Mouse (Mus musculus) forelimb bud, embryonic 11.5 days (tissue): ENCODE measurements at regions not wholly inside any gene's neighbourhood (a gene's known extent, or its start where the extent isn't known, plus 50 kb on each side); places are given as distances from the start of the nearest gene placed in this dataset.
A peak's percentile ranks its signal among the peaks of the same experiment; 100 is the strongest.

ENCODE experiments used
- DNase-seq: peaks from one replicate; pipeline ENCODE4 v3.0.0-alpha.2; 2012; ENCODE audit warnings: low read depth, low spot score

DNA sequence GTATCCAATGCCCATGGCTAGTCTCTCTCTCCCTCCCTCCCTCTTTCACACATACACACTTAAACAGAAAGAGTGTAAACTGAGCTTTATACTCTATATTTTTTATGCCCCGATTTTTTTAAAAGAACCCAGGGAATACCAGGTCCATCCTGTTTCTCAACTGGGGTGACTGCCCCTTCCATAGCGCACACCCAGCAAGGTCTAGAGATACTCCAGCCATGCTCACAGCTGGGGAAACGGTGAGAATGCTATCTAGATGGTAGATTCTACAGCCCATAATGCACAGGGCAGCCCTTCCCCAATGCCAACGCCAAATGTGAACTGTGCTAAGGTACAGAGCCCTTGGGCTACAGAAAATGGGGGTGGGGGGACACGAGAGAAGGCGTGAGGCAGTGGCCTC is 51.2 kb upstream of the Tln2 start:
- no peak for DNase-seq

DNA sequence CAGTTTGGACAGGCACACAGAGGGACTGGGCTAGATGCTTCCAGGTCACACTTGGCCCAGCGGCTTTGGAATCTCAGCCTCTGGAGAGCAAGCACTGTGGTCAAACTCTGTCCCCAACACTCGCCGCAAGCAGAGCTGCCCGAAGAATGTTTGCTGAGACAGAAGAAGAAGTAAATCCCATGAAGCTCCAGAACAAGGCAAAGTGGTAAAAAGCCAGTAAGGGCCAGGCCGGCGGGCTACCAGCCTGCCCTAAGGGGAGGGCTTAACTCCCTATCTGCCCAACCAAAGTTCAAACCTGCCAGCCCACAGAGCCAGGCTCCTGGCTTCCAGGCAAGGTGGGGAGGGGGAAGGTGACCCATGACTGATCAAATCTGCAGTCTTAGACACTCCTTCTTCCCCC is 52.2 kb upstream of the Tln2 start:
- no peak for DNase-seq

DNA sequence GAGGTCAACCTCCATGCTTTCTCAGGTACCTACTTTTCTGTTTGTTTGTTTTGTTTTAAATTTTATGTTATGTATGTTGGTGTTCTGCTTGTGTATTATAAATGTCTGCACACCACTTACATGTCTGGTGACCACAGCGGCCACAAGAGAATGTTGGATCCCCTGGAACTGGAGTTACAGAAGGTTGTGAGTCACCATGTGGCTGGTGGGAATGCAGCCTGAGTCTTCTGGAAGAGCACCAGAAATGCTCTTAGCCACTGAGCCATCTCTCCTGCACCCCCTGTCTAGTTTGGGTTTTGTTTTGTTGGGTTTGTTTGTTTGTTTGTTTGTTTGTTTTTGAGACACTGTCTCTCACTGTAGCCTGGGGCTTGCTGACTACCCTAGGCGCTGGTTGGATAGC is 52.6 kb upstream of the Tln2 start:
- no peak for DNase-seq

DNA sequence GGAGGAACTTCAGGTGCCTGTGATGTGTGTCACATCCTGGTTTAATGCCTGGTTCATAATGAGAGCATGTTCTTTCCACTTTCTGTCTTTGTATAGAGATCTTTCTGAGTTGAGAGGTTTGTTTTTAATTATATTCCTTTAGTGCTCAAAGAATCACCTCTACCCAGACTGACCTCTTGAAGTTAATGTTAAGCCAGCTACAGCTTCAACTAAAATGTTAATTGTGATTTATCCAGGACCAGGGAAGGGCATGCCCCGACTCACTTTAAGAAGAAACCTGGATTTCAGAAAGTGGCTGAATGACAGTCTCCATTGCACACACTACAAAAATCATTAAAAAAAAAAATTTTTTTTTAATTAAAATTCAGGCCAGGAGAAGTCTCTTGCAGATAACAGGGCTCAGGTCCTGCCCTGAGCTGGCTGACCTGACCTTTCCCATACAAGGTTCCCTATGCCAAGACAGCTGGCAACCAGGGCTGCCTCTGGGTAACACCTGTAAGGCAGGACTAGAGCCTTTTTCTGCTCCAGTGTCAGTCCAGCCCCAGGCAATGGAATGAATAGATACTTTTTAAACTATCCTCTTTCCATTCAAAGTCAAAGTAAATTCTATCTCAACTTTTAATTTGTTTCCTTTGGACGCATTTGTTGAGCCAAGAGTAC is 54.7 kb upstream of the Tln2 start:
- no peak for DNase-seq

DNA sequence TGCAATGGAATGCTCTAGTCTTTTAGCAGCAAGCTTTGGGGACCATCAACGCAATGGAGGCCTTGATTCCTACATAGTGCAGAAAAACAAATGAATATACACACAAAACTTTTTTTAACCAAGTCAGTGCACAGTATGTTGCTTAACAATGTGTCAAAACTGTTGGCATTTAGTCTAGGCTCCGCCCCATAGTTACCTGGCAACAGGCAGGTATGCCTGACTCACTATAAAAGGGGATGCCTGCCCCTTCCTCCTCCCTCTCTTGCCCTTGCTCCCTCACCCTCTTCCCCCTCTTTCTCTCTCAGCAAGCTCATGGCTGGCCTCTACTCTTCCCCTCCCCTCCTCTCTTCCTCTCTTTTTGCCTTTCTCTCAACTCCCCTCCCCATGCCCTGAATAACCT is 56.7 kb upstream of the Tln2 start:
- DNase-seq = no peak

DNA sequence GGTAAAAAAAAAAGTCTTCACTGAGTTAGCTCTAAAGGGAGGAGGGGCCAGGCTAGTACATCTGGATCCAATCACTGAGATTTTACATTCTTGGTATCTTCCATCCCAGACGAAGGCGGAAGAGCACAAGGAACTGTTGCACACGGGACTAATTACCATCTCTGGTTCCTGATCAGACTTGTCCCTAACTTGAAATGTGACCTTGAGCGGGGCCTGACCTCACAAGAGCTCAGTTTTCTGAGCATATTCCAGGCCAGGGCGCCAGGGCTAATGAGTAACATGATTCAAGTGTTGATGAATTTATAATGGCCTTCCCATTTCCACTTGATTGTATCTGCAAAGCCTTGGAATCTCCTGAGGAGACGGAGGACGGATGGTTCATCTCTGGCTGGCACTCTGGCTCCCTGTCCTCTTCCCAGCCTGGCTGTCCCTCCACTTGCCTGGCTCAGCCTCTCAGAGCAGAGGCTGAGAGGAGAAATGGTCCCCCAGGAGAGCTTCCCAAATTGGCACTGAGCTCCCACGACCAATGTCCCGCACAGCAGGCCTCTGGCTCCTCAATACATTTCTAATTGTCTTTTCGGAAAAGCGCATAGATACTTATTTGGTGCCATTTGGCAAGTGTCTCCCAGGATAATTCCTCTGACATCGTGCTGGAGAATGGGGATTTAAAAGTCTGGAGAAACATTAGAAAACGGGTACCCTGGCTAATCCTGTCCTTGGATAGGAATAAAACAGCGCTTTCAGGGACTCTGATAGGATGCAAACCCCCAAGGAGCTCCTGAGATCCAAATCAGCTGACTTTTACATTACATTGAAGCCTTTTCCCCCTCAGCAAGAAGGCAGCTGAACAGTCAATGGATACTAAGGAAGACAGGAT is 58.1 kb upstream of the Tln2 start:
- DNase-seq = peak; percentile 70

DNA sequence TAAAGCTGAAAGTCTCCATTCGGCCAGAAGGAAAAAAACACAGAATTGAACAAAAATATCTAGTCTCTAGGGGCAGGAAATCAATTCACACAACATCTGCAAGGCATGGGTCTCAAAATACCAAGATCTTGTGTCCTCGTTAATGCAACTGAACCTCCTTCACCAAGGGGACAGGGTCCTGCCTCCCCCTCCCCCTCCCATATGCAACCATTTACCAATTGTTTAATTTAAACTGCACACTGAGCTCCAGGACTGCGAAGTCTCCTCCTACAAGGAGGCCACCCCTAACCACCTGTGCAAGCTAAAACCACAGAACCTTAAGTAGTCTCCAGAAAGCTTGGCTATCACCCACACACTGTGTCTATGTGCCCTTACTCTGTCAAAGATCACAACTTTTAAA is 61.4 kb upstream of the Tln2 start:
- no peak for DNase-seq

DNA sequence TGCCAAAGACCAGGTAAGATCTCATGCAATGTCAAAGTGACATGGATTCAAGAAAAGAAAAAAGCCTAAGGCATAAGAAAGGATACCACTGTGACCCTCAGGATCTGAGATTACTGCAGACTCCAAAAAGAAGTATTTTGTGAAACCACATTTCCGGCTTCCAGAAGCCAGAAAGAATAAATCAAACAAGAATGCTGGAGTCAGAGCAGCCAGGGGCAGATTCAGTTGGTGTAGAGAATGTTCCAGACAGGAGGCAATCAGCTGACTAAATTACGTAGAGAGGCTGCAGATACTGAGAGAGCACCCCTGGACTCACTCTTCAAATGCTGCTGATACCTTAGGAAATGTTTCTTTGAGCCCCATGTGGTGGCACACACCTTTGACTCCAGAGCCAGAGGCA is 67.7 kb upstream of the Tln2 start:
- no peak for DNase-seq

DNA sequence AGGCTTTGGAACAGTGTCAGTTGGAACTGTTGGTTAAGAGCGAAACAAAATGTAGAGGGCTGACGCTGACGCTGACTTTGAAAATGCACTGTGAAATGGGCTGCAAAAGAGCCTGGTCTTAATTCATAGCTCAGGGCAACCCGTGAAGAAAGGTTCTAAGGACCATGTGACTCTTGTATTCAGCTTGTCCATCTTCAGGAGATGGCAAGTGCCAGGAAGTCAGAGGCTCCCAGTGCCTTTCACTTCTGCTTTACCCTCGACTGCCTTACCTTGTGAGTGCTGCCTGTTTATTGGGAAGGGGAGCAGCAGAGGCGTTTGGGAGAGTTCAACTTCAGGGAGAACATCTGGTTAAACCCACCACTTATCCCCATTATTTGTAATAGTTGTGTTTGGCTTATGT is 70.1 kb upstream of the Tln2 start:
- no peak for DNase-seq

DNA sequence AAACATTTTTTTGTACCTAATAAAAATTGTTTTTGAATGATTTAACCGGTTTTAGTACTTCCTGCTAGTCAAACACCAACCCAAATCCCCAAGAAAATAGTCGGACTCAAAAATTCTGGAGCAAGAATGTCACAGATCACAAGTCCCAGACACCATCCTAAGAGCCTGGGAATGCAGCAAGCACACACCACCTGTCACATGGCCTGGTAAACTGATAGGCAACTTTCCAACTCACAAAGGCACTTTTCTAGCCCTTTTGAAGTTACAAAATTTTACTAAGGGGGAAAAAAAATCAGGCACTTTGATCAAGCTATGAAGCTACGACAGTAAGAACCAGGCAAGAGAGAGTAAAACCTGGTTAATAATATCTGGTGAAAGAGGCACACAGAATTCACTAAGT is 70.7 kb upstream of the Tln2 start:
- no peak for DNase-seq

DNA sequence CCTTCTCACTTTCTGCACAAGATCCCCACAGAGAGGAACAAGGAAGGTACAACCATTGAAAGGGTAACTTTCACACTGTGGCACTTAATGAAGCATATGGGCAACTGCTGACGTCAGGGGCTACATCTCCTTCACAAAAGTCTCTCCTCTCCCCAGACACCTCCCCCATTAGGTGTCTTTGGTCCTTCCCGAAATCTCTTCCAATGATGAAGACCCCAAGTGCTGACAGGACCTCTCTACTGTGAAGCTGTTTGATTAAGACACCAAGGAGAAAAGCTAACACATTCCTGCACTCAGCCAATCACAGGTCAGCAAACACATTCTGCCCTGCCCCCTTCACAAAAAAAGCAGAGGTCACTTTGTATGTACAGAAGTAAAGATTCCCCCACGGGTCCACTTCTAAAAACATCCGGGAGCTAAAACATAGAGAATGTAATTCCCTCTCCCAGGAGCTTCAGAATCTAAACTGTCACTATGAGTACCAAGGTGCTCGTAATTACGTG is 72.3 kb upstream of the Tln2 start:
- no peak for DNase-seq

DNA sequence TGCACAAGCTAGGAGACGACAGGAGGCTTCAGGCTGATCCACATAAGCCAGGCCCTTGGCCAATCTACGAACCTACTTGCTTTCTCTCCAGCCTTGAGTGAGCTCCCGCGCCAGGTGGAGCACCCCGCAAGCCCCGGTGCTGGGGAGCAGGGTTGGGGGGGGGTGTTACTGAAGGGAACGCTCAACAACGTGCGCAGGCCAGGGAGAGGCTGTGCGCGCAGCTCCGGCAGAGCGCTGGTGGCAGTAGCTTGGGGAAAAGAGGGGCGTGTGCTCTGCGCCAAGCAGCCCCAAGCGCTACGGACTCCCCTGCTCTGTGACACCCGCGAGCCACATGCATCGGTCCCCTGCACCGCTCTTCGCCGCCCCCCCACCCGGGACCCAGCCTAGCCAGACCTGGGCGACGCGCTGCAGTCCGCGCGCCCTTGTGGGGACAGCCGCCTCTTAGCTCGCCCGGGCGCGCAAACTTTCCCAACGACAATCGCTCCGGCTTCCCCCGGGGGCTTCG is 73.1 kb upstream of the Tln2 start:
- no peak for DNase-seq

DNA sequence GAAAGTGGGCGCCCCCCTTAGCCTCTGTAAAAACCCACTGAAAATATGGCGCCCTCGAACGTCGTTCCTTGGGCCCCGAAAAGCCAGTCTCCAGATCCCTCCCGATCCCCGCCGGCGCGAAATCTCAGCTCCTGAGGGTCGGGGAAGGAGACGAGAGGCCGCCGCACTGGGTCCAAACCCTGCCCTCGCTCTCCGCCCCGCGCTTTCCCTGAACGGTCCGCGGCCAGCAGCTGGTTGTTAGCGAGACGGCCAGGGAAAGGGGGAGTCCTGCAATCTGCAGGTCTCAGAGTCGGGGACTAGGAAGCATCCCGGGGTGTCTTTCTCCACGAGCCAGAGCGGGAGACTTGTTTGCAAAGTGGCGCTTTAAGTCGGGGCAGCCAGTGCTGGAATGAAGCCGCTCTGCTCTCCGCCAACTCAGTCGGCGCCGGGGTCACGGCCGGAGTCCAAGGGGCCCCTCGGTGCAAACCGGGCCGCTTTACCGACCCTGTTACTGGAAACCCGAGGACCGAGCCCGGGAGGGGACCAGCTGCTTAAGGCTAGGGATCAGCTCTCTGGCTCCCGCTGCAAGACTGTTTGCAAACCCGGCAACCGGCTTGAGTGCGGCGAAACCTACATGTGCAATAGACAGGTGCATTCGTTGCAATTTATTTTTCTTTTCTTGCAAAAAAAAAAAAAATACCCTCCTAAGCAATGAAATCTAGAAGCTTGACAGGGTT is 73.7 kb upstream of the Tln2 start:
- DNase-seq = no peak

DNA sequence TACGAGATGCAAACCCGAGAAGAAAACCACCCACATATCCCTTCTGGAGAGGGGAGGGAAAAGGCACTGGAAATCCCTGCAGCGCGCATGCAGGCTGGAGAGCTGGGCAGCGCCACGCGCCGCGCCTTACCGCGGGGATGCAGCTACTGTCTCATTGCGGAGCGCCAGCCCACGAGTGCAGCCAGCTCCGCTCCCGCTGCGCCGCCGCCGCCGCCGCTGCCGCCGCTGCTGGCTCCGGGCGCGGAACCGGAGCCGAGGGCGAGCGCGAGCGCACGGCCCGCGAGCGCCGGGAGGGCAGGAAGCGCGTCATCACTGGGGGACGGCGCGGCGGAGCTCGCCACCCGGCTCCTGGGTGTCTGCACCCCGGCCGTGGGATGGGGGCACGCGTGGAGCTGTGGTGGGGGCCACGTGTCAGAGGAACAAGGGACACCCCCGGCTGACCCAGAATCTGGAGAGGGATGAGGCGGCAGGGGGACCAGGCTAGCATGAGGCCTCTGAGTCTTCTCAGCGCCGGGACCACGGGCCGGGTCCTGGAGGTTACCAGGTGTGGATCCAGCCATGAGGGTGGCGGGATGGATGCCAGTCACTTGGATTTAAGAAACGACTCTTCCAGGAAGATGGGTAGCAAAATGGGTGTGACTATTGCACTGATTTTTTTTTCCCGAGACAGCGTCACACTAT is 74.4 kb upstream of the Tln2 start:
- peak; percentile 59 for DNase-seq

DNA sequence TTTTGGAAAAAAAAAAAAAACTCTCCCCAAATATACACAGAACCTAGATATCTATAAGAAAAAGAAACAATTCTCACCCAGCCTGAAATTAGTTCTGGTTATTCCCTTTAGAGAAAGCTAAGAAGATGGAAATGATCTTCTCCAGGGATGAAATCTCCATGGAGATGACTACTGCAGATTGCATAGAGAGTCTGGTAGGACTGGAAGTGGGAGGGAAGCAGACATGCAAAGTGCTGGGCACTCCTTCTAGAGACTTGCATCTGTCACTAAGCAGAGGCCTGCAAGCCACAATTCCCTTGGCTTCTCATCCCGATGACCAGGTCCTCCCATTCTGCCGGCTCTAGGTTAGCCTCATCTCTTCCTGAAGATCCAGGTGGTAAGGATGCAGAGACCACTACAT is 87.3 kb upstream of the Tln2 start:
- DNase-seq = no peak

DNA sequence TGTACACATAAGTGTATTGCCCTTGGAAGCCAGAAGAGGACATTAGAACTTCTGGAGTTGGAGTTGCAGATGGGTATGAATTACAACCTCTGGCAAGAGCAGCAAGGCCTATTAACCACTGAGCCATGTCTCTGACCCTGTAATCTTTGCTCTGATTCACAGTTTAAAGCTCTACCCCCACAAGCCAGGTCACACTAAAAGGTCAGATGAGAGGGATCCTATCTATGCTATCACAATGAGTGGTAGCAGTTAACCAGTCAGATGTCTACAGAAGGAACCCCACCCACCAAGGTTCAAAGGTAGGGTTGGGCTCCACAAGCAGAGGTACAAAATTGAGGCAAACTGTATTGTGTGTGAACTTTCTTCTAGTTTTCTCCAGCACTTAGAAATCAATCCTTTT is 94.5 kb upstream of the C2cd4b start:
- no peak for DNase-seq

DNA sequence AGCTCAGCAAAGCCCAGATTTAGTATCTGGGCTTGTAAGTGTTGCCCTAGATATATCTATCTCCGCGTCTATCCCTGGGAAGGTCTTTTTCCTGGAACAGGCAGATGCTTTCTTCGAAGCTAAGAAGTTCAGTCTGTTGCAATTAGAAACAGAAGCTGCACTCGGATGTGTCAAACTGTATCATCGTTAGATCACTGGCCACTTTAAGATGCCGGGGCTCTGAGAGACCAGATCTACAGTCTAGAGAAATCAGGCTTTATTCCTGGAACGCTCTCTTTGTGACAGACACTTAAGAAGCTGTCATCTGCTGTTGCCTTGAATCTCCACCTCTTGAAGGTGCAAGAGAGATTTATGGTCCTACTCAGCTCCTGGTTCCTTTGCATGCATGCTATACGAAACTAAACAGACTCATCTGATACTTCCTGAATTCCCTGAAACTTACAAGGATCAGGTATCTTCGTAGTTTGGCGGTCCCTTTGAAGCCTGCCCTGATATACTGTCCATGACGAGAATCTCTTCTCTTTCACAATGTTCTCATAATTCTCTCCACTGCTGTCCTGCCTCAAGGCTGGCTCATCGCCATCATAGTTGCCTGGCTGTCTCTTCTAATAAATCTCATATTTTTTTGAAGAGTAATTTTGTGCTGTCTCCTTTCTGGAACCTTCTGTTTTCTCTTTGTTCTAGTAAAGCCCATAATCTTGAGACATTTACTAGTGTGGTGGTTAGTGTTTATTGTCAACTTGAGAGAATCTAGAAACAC is 88.8 kb upstream of the C2cd4b start:
- no peak for DNase-seq

DNA sequence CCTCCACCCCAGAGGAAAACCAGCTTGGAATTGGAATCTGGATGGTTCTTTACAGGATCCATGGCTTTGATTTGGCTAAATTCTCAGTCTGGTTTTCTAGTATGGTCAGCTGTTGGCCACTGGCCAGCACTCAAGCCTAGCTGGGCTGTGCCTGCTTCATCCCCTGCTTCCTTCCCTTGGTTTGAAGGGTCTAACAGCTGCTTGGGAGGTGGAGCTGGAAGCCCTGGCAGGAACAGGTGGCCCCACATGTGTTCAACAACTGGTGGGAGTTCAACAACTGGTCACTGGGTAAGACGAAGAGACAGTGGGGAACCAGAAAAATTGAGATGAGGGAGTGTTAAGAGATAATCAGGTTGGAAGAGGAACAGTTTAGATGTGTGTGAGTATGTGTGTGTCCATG is 82.3 kb upstream of the C2cd4b start:
- DNase-seq = peak; percentile 16

DNA sequence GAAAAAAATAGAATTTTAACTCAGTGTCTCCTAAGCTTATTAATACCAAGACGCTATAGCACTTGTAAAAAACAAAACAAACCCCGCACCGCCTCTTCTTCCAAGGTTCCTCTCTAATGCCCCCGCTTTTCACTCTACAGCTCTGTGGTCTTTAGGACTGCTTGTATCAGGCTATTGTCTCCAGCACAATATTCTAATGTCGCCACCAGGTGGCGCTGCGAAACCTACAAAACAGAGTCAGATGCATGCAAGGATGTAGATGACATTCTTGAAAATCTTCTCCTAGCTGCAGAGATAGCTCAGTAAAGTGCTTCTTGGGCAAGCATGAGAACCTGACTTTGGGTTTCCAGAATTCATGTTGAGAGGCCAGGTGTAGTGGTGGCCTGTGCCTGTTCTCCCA is 75.9 kb upstream of the C2cd4b start:
- peak; percentile 86 for DNase-seq

DNA sequence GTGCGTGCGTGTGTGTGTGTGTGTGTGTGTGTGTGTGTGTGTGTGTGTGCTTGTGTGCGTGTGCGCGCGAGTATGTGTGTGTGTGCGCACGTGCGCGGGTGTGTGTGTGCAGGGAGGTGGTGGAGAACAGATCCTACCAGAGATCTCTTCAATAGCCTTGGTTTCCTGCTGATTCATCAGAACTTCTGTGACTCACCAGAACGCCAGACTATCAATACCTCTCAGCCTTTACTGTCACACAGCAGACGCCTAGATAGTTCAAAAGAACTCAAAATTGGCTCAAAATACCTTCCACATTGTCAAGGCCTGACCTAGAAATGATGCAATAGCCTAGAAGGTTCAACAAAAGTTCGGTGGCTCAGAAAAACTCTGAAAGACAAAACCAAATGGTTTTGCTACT is 66.8 kb upstream of the C2cd4b start:
- no peak for DNase-seq

DNA sequence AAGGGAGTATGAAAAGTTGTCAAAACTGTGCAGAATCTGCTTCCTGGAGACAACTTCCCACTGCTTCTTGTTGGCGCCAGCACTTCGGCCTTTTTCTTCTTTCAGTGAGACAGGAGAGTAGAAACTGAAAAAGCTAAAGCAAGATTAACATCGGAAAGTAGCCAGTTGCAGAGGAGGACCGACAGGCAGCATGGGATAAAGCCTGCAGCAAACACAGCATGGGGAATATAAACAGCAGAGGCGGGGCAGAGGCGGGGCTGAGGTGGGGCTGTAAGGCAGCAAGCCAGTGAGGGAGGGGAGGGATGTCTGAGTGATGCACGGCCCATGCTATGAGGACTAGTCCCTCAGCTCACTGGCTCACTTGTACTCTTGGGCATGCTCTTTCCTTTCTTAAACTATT is 65.5 kb upstream of the C2cd4b start:
- DNase-seq = no peak
